Mouse (Mus musculus): ENCODE measurements around the gene Coro1b. TPM values are rescaled to one million over a fixed set of nuclear protein-coding genes. Genes with fewer than 3 reads are reported as not detected.

The Coro1b gene
- polyA plus RNA-seq, 1 experiment = not detected

GRCm38 (mm10) chr19:4189051-4189620 lies 40.7 kb downstream of the Coro1b start:
- Histone ChIP-seq H3K4me1 (ENCODE audit: control insufficient read depth, insufficient read depth, low read length) (peaks cover 14% of the 10 kb centered on the region), H3K4me3 (ENCODE audit: insufficient read depth, low read depth, low read length) (no peak overlapping the region), H3K27ac (ENCODE audit: insufficient read depth, low read depth, low read length) (no peak overlapping the region)
- 83% methylated on average over 12 of the region's 12 CpGs for WGBS
- no peak for TF ChIP-seq CTCF (IDR thresholded peaks at IDR 0.05; ENCODE audit: insufficient read depth, low read depth, low read length)
- TF ChIP-seq POLR2A (IDR thresholded peaks at IDR 0.05; ENCODE audit: insufficient read depth, low read depth, low read length) = no peak

- TF ChIP-seq CTCF (IDR thresholded peaks at IDR 0.05; ENCODE audit: insufficient read depth, low read depth, low read length) = no peak
- TF ChIP-seq POLR2A (IDR thresholded peaks at IDR 0.05; ENCODE audit: insufficient read depth, low read depth, low read length) = no peak
- Histone ChIP-seq H3K4me3 (ENCODE audit: insufficient read depth, low read depth, low read length) (peak within 1 kb of the TSS; percentile 76), H3K4me1 (ENCODE audit: control insufficient read depth, insufficient read depth, low read length) (peaks cover 10% of the 10 kb centered on the region), H3K27ac (ENCODE audit: insufficient read depth, low read depth, low read length) (peak within 1 kb of the TSS; percentile 68)
- 72% methylated on average over 4 of the region's 4 CpGs for WGBS
Observed at GRCm38 (mm10) chr19:4190831-4191334, 42.5 kb downstream of the Coro1b start, which contains the start of gene Tbc1d10c. Gene Tbc1d10c (minus strand): TSS chr19:4191284.

GRCm38 (mm10) chr19:4191528-4192250 lies 43.3 kb downstream of the Coro1b start, which contains the start of gene Ppp1ca:
Gene Ppp1ca (plus strand): TSS chr19:4192065.
- Histone ChIP-seq H3K27ac (ENCODE audit: insufficient read depth, low read depth, low read length) (peak within 1 kb of the TSS; percentile 68), H3K4me1 (ENCODE audit: control insufficient read depth, insufficient read depth, low read length) (peaks cover 12% of the 10 kb centered on the region), H3K4me3 (ENCODE audit: insufficient read depth, low read depth, low read length) (peak within 1 kb of the TSS; percentile 76)
- WGBS = 4% methylated on average over 42 of the region's 47 CpGs
- TF ChIP-seq POLR2A (IDR thresholded peaks at IDR 0.05; ENCODE audit: insufficient read depth, low read depth, low read length) (peak; percentile 85), CTCF (IDR thresholded peaks at IDR 0.05; ENCODE audit: insufficient read depth, low read depth, low read length) (peak; percentile 62; the same call in 1 of the 2 replicates)

GRCm38 (mm10) chr19:4192251-4192985 lies 44.0 kb downstream of the Coro1b start:
- Histone ChIP-seq H3K27ac (ENCODE audit: insufficient read depth, low read depth, low read length) (peak overlapping the region; percentile 26), H3K4me1 (ENCODE audit: control insufficient read depth, insufficient read depth, low read length) (peaks cover 12% of the 10 kb centered on the region), H3K4me3 (ENCODE audit: insufficient read depth, low read depth, low read length) (peak overlapping the region; percentile 76)
- WGBS = under 1% methylated on average over 52 of the region's 52 CpGs
- TF ChIP-seq POLR2A (IDR thresholded peaks at IDR 0.05; ENCODE audit: insufficient read depth, low read depth, low read length) = no peak
- TF ChIP-seq CTCF (IDR thresholded peaks at IDR 0.05; ENCODE audit: insufficient read depth, low read depth, low read length) = no peak

GRCm38 (mm10) chr19:4193129-4193528 lies 44.7 kb downstream of the Coro1b start:
- WGBS = 40% methylated on average over 6 of the region's 6 CpGs
- Histone ChIP-seq H3K27ac (ENCODE audit: insufficient read depth, low read depth, low read length) (no peak overlapping the region), H3K4me1 (ENCODE audit: control insufficient read depth, insufficient read depth, low read length) (peaks cover 9% of the 10 kb centered on the region), H3K4me3 (ENCODE audit: insufficient read depth, low read depth, low read length) (peak overlapping the region; percentile 76)
- TF ChIP-seq POLR2A (IDR thresholded peaks at IDR 0.05; ENCODE audit: insufficient read depth, low read depth, low read length) (no peak), CTCF (IDR thresholded peaks at IDR 0.05; ENCODE audit: insufficient read depth, low read depth, low read length) (no peak)

GRCm38 (mm10) chr19:4194021-4194724 lies 45.8 kb downstream of the Coro1b start:
- 82% methylated on average over 8 of the region's 8 CpGs for WGBS
- H3K4me1 ChIP-seq (ENCODE audit: control insufficient read depth, insufficient read depth, low read length) = peaks cover 9% of the 10 kb centered on the region
- no peak overlapping the region for H3K4me3 ChIP-seq (ENCODE audit: insufficient read depth, low read depth, low read length)
- H3K27ac ChIP-seq (ENCODE audit: insufficient read depth, low read depth, low read length) = no peak overlapping the region
- TF ChIP-seq POLR2A (IDR thresholded peaks at IDR 0.05; ENCODE audit: insufficient read depth, low read depth, low read length) (no peak), CTCF (IDR thresholded peaks at IDR 0.05; ENCODE audit: insufficient read depth, low read depth, low read length) (no peak)

- Histone ChIP-seq H3K4me3 (ENCODE audit: insufficient read depth, low read depth, low read length) (no peak overlapping the region), H3K4me1 (ENCODE audit: control insufficient read depth, insufficient read depth, low read length) (peaks cover 9% of the 10 kb centered on the region), H3K27ac (ENCODE audit: insufficient read depth, low read depth, low read length) (no peak overlapping the region)
- TF ChIP-seq CTCF (IDR thresholded peaks at IDR 0.05; ENCODE audit: insufficient read depth, low read depth, low read length) (no peak), POLR2A (IDR thresholded peaks at IDR 0.05; ENCODE audit: insufficient read depth, low read depth, low read length) (no peak)
- WGBS = 55% methylated on average over 12 of the region's 12 CpGs
Observed at GRCm38 (mm10) chr19:4194776-4195650, 46.6 kb downstream of the Coro1b start.

Data from olfactory bulb, adult 2 months (tissue).